Mouse (Mus musculus): Measurements from ENCODE around the gene Mrps11.

Mrps11 gene

GRCm38 (mm10) chr7:78793895-78794570 lies 11.1 kb downstream of the Mrps11 start:
- peak; percentile 28 for DNase-seq (ENCODE audit: low spot score)

- peak; percentile 45 for DNase-seq (ENCODE audit: low spot score)
Observed at GRCm38 (mm10) chr7:78794571-78795092, 11.7 kb downstream of the Mrps11 start.

GRCm38 (mm10) chr7:78796624-78797023 lies 13.7 kb downstream of the Mrps11 start:
- DNase-seq (ENCODE audit: low spot score) = no peak

- DNase-seq (ENCODE audit: low spot score) = peak; percentile 29
Observed at GRCm38 (mm10) chr7:78797843-78798455, 15.0 kb downstream of the Mrps11 start.

- DNase-seq (ENCODE audit: low spot score) = no peak
Observed at GRCm38 (mm10) chr7:78799730-78800496, 17.0 kb downstream of the Mrps11 start.

- DNase-seq (ENCODE audit: low spot score) = no peak
Observed at GRCm38 (mm10) chr7:78803841-78804240, 20.9 kb downstream of the Mrps11 start.

GRCm38 (mm10) chr7:78807192-78807591 lies 24.3 kb downstream of the Mrps11 start:
- no peak for DNase-seq (ENCODE audit: low spot score)

GRCm38 (mm10) chr7:78813791-78814190 lies 30.9 kb downstream of the Mrps11 start:
- peak; percentile 57 for DNase-seq (ENCODE audit: low spot score)

- no peak for DNase-seq (ENCODE audit: low spot score)
Observed at GRCm38 (mm10) chr7:78814766-78815165, 31.8 kb downstream of the Mrps11 start.

GRCm38 (mm10) chr7:78818336-78818735 lies 35.4 kb downstream of the Mrps11 start:
- DNase-seq (ENCODE audit: low spot score) = no peak

- DNase-seq (ENCODE audit: low spot score) = no peak
Observed at GRCm38 (mm10) chr7:78826682-78827385, 43.9 kb downstream of the Mrps11 start.

GRCm38 (mm10) chr7:78827749-78828362 lies 44.9 kb downstream of the Mrps11 start:
- no peak for DNase-seq (ENCODE audit: low spot score)

GRCm38 (mm10) chr7:78835656-78836055 lies 52.7 kb downstream of the Mrps11 start:
- DNase-seq (ENCODE audit: low spot score) = no peak

GRCm38 (mm10) chr7:78837250-78837649 lies 54.3 kb downstream of the Mrps11 start:
- no peak for DNase-seq (ENCODE audit: low spot score)

- DNase-seq (ENCODE audit: low spot score) = no peak
Observed at GRCm38 (mm10) chr7:78841601-78842000, 58.7 kb downstream of the Mrps11 start.

Measured in adipocyte (in vitro differentiated cells).